Mouse (Mus musculus): ENCODE measurements around the gene Slc44a4.

DNA sequence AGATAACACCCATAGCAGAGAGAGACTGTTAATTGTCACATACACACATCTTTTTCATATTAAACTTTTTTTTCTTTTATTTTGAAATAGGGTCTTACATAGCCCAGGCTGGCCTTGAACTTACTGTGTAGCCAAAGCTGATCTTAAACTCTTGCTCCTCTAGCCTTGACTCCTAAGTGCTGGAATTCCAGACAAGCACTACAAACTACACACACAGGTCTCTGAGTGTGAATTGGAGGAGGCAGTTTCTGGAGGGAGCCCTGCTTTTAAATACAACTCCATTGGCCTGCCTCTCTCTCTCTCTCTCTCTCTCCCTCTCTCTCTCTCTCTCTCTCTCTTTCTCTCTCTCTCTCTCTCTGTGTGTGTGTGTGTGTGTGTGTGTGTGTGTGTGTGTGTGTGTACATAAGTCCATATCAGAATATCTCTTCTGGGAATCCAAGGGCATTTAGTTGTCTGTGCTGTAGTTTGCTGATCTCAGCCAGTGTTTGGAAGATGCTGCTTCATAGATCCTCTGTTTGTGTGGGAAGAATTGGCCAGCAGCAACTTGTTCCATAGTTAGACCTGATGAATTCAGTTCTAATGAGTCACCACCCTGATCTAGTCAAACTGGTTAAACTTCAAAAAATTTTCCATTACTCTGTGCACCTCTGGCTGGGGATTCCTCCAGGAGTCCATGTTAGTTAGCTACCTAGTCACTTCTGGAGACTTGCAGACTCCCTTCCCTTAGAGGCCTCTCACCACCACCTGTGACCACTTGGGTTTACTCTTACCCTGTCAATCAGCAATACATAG, 46.6 kb downstream of the Slc44a4 start:
- TF ChIP-seq POLR2A (IDR thresholded peaks at IDR 0.05; ENCODE audit: control insufficient read depth, low read depth, low read length) (no peak), CTCF (IDR thresholded peaks at IDR 0.05; ENCODE audit: control insufficient read depth, insufficient read depth, insufficient replicate concordance, low read depth, low read length) (no peak)
